Mouse (Mus musculus): ENCODE data around the gene Zmym5. TPM values are rescaled to one million over a fixed set of nuclear protein-coding genes. Genes with fewer than 3 reads are reported as not detected.
"Not testable (repeated sequence)": the region's sequence is repeated elsewhere in the genome, so short reads cannot be mapped to it uniquely, and the experiment has no call there.

Gene Zmym5
- total RNA-seq (2014; fragmentation: Nextera tagmentation) (30.1 and 31.3 TPM in 2 replicates), total RNA-seq (2017) (24.9 and 41.6 TPM in 2 replicates)

DNA sequence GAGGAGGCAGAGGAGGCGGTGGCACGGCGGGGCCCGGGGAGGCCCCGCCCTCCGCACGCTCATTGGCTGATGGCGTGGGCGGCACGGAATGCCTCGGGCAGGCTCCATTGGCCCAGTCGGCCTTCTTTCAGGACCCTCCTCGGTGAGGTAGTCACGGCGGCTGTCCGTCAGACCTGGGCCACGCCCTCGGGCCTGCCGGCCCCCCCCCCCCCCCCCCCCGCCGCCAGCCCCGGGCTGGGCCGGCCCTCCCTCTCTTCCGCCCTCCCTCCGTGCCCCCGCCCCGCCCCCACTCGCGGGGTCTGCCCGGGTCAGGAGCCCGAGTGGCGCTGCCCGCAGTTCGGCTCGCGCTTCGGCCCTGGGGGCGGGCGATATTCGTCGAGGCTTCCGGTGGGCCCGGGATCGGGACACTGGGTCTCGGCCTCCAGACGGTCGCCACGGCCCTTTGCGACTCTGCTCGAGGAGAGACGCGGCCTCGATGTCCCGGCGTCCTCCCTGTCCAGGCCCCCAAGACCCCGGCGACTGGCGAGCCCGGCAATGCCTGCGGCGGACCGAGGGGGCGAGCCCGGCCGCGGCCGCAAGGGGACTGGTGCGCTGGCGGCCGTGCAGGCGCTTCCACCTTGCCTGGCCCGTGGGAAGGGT is at the start of gene Zmym5:
TSS of gene Zmym5 (minus strand) at position 16 of the 639 bp plus-strand sequence.
- peak; percentile 96 for ATAC-seq (replicated peaks; ENCODE audit: low FRiP score, low TSS enrichment, poor library complexity, severe bottlenecking)

DNA sequence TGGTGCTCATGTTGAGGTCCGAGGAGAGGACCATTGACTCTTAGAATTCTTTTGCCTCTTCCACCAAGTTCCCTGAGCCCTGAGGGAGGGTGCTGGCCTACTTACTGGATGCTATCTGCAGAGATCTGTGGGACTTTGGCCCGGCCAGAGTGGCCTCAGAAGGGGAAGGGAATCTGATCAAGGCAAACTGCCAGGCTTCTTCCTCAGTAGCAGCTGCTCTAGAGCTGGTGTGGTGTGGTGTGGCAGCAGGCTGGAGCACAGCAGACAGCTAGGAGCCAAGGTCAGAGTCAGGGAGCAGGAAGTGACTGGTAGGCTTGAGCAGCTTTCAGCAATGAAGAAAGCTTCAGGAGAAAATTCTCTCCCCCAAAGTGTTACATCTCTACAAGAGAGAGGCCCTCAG is 38.2 kb upstream of the Zmym5 start:
- ATAC-seq (replicated peaks; ENCODE audit: low FRiP score, low TSS enrichment, poor library complexity, severe bottlenecking) = no peak

DNA sequence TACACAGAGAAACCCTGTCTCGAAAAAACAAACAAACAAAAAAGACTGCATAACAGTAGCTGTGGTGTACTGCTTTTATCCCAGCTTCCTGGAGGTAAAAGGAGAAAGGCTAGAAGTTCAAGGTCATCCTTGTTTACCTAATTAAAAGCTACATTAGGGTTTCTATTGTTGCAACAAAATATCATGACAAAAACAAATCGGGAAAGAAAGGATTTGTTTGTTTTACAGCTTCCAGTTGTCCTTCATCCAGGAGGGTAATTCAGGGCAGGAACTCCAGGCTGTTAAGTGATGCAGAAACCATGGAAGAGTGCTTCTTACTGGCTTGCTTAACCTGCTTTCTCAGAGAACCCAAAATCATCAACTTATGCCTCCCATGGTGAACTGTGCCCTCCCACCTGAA is 36.8 kb upstream of the Zmym5 start:
- no peak for ATAC-seq (replicated peaks; ENCODE audit: low FRiP score, low TSS enrichment, poor library complexity, severe bottlenecking)

DNA sequence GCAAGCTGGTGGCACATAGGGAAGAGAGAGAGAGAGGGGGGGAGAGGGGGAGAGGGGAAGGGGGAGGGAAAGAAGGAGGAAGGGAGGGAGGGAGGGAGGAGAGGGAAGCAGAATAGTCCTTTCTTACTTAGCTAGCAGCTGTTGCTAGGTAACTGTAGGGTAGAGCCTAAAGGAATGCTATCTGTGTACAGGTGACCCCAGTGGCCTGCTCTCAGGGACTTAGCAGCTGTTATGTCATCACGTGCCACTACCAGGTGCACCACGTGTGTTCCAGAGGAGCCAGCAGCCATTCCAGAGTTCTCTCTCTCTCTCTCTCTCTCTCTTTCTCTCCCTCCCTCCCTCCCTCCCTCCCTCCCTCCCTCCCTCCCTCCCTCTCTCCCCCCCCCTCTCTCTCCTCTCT is 33.0 kb upstream of the Zmym5 start:
- ATAC-seq (replicated peaks; ENCODE audit: low FRiP score, low TSS enrichment, poor library complexity, severe bottlenecking) = no peak

DNA sequence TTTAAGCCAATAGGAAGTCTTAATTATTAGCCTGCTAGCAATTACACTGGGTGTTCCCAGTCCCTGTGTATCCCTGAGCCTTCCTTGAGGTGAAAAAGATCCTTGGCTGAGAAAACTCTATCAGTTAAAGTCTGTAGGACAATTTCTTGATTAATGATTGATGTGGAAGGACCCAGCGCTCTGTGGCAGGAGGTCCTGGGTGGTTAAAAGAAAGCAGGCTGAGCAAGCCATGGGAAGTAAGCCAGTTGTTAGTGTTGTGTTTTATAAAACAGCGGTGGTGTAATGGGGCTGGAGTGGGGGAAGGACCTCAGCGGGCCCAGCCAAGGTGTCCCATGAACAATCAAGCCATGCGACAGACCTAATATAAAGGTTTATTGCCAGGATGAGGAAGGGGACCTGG is 32.5 kb upstream of the Zmym5 start:
- no peak for ATAC-seq (replicated peaks; ENCODE audit: low FRiP score, low TSS enrichment, poor library complexity, severe bottlenecking)

DNA sequence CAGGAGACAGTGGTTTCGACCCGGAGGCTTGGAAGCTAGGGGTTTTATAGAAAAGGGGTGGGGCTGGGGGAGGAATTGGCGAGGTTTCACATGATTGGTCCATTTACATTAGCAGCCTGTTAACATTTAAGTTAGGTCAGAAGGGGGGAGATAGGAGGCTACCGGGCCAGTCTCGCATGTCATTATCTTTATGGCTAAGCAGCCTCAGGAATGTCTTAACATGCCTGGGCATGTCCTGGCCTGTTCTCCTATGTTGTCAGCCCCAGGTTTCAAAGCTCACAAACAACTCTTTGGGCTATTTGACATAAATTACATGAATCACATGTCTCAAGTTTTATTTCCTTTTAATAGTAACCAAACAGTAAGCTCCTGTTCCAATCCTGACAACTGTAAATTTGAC is 23.1 kb upstream of the Zmym5 start:
- ATAC-seq (replicated peaks; ENCODE audit: low FRiP score, low TSS enrichment, poor library complexity, severe bottlenecking) = not testable (repeated sequence)

DNA sequence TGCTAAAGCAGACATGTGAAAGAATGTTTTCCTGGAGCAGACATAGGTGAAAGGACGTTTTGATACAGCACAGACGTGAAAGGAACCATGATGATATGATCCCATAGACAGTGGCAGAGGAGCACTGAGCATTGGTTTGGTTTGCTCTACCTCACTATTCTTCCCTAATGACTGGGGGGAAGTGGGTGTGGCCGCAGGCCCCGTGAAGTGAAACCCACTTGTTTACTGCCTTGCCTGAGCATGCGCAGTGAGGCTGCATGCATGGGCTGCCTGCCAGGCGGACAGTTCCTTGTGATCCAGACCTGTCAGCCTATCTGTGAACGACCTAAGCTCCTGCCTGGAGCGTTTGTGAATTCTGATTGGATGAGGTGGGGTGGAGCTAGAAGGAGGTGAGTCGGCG is 21.7 kb upstream of the Zmym5 start:
- not testable (repeated sequence) for ATAC-seq (replicated peaks; ENCODE audit: low FRiP score, low TSS enrichment, poor library complexity, severe bottlenecking)

DNA sequence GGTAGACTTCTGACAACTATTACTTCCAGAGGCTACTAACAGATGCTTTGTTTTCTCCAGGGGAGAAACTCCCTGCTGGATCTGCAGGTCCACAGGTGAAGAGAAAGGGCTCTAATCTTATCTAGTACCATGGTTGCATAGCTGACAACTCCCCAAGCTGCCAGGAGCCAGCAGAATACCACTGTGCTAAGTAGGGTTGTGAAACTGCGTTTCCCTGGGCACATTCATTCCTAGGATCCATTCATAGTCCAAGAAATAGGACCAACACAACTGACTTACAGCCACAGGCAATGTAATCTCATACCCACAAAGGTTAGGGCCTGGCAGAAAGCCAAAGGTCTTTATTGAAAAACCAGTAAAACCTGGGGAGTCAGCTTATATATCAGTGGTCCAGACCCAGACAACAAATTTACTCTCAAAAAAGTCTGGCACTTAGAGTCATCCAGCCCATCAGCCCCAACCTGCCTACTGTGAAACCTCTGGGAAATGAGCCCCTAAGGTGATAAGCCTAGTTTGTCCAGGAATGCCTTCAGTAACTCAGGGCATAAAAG is 21.1 kb upstream of the Zmym5 start:
- ATAC-seq (replicated peaks; ENCODE audit: low FRiP score, low TSS enrichment, poor library complexity, severe bottlenecking) = no peak

DNA sequence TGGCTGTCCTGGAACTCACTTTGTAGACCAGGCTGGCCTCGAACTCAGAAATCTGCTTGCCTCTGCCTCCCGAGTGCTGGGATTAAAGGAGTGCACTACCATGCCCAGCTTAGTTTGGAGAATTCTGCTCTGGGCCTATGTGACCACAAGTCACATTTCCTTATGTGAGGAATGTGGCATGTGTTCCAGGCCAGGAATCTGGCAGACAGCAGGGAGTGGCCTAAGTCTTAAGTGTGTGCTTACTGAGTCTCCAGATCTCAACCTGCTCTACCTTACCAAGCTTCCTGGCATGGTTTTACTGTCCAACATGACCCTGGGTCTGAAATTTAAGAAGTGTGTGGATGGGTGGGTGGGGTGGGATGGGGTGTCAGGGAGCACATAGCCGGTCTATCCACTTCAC is 20.6 kb upstream of the Zmym5 start:
- no peak for ATAC-seq (replicated peaks; ENCODE audit: low FRiP score, low TSS enrichment, poor library complexity, severe bottlenecking)

DNA sequence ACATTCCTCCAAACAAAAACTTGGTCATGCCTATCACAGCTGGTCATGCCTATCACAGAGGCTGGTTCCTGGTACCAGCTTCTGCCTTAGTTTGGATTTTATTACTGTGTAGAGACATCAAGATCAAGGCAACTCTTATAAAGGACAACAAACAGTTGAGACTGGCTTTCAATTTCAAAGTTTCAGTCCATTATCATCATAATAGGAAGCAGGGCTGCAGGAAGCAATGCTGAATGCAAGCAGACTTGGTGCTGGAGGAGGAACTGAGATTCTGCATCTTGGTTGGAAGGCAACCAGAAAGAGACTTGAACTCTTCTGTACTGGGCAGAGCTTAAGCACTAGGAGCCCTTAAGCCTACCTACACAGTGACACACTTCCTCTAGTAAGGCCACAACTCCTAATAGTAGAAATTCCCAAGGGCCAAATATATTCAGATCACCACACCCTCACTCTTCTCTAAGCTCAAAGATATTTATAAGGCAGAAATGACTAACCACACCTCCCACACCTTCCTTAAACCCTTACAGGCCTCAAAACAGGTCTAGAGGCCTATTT is 19.1 kb upstream of the Zmym5 start:
- no peak for ATAC-seq (replicated peaks; ENCODE audit: low FRiP score, low TSS enrichment, poor library complexity, severe bottlenecking)

DNA sequence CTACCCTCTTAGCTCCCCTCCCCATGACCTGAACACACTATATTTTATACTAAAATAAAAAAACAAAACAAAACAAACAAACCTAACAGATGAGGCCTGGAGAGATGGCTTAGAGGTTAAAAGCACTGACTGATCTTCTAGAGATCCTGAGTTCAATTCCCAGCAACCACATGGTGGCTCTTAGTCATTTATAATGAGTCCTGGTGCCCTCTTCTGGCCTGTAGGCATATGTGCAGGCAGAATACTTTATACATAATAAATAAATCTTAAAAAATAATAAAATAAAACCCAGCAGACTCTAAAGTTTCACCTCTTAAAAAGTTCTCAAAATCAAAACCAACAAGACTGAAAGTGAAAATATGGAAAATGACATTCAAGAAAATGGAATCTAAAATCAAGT is 13.0 kb upstream of the Zmym5 start:
- ATAC-seq (replicated peaks; ENCODE audit: low FRiP score, low TSS enrichment, poor library complexity, severe bottlenecking) = no peak

DNA sequence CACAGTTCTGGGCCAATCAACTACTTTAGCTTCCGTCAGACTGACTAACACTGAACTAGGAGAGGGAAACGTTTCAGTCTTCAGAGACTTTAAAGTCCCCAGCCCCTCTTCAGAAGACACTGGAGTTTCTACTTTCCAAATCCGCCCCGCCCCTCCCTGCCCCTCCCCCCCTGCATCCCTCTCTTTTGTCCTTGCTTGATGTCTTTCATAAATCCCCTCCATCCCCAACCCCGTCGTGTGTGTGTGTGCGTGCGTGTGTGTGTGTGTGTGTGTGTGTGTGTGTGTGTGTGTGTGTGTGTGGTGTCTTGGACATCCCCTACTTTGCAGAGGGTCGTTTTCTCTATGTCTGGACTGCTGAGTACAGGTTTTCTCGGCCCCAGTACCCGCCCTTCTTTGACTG is 6.1 kb upstream of the Zmym5 start:
- no peak for ATAC-seq (replicated peaks; ENCODE audit: low FRiP score, low TSS enrichment, poor library complexity, severe bottlenecking)

DNA sequence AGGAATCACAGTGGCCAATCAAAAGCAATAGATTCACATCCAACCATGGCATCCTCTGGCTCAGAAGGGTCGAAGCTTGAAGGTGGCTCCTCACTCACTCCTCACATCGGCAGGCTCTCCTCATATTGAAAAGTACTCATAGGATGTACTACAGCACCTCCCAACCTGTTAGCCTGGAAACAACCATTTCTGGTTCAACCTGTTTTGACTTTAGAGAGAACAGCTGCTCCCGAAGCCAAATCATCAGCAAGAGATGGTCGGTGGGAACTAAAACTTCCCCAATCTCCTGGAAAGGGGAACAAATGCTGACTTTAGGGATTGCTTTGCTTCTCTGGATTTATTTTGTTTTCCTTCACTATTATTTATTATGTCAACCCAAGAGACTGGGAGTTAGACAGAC is 5.6 kb upstream of the Zmym5 start:
- ATAC-seq (replicated peaks; ENCODE audit: low FRiP score, low TSS enrichment, poor library complexity, severe bottlenecking) = no peak

DNA sequence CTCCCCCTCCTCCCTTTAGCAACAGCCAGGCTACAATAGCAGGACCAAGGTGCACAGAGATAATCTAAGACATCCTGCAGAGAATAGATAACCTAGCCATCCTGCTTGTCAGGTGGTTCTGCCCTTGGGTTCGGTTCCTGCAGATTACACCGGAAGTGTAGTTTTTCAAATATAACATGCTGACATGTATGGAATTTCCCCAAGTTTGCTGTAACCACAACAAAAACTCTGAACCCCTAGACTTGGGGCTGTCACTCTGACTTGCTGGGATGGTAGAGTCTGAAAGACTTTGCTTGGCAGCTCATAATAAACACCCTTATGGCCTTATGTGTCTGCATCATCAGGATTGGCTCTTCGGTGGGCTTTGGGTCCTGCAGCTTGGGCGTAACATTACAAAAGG is 5.0 kb upstream of the Zmym5 start:
- no peak for ATAC-seq (replicated peaks; ENCODE audit: low FRiP score, low TSS enrichment, poor library complexity, severe bottlenecking)

DNA sequence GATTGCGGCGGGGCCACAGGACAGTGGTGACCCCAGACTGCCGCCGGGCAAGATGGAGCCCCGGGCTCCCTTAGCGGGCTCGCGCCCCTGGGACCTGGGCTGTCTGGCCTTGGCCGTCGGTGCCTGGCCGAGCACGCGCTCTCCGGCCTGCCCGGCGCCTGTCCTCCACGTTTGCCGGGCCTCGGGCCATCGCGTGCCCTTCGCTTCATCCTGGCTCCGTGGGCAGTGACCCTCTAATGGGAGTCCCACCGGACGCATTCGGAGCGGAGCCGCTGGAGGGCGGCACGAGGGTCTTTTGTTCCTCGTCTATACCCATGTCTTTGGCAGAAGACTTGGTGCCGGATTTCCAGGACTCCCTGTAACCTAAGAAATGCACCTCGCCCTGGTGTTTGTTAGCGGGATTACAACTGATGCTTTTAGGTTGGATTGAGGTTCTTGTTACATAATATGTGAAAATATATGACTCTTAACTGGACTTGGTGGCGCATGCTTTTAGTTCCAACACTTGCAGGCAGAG is 1.1 kb upstream of the Zmym5 start:
- peak; percentile 51 for ATAC-seq (replicated peaks; ENCODE audit: low FRiP score, low TSS enrichment, poor library complexity, severe bottlenecking)

DNA sequence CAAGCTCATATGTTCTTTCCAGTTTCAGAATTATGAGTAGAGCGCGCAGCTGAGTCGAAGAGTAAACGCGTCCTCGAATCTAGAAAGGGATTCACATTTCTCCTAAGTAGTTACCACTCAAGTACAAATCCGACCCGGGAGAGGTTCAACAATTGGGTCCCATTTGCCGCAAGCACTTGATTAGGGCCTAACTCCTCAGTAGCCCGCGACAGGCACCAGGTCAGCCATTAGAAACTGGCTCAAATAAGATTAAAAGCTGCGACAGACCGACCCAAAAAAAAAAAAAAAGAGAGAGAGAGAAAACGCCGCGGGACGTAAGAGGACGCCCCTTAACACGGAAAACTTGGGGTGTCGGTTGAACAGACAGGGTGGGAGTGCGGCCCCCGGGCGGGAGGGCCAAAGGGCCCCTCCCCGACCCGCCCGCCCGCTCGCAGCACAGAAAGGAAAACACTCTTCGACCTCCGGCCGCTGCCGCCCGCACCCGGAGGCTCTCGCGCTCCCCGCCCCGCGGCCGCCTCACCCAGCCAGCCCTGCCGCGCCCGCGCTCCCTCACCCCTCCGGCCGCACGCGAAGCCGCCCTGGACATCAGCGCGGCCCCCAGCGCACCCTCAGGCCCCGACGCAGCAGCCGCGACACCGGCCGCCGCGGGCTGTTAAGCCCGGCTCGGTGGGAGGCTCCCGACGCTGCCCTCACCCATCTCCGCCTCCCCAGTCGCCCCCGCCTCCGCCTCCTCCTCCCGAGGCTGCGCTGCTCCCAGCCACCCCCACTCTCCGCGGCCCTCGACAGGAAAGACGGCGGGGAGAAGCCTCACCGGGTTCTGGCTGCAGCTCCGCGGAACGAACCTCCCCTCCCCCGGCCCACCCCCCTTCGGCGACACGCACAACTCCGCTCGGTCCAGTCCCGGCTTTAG is 480 bp downstream of the Zmym5 start:
- peak; percentile 72; the same call in 1 of the 2 replicates for ATAC-seq (replicated peaks; ENCODE audit: low FRiP score, low TSS enrichment, poor library complexity, severe bottlenecking)

DNA sequence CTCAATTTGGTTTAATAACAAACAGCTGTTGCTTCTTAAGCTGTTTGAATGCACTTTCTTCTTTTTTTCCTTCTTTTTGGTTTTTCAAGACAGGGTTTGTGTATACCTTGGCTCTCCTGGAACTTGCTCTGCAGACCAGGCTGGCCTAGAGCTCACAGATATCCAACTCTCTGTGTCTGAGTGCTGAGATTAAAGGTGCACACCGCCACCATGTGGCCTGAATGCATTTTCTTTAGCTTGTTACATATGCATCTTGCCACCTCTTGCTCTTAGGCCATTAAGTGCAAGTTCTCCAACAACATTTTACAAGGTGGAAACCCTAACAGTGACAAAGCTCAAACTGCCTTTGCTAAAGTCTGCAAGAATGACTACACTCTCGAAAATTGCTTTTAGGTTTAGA is 18.3 kb downstream of the Zmym5 start:
- no peak; the same call in 1 of the 2 replicates for ATAC-seq (replicated peaks; ENCODE audit: low FRiP score, low TSS enrichment, poor library complexity, severe bottlenecking)

DNA sequence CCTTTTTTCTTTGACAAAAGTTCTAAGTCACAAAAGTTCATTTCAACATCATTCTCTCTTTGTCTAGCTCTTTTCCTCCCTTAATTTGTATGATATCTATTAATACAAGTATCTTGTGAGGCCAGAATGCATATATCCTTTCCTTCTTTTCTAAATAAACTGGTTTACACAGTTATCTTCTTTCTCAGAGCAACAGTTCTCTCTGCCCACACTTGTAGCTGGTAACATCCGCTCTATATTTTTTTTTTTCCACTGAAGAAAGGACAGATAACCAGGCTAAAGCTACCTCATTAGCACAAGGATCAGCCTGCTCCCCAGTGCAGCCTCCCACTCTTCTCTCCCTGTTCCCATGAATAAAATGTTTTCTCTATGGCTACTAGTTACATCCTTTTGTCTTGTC is 26.9 kb downstream of the Zmym5 start:
- ATAC-seq (replicated peaks; ENCODE audit: low FRiP score, low TSS enrichment, poor library complexity, severe bottlenecking) = peak; percentile 78

DNA sequence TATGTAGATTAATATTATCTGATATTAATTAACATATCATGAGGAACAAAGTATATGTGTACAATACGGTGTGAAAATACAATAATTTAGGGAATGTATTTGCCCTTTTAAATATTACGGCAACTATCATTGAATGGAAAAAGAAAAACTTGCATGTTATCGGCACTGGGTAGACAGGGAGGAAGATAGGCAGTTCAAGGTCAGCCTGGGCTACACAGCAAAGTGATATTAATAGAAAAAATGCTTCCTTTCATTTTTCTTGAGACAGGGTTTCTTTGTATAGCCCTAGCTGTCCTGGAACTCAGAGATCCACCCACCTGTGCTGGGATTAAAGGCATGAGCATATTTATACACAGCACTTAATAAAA is 32.6 kb downstream of the Zmym5 start:
- no peak for ATAC-seq (replicated peaks; ENCODE audit: low FRiP score, low TSS enrichment, poor library complexity, severe bottlenecking)

Data from megakaryocyte-erythroid progenitor cell, adult 5-6 weeks (primary cell).